Mouse (Mus musculus): ENCODE results near the gene Slc41a3. TPM values are rescaled to one million over a fixed set of nuclear protein-coding genes. Genes with fewer than 3 reads are reported as not detected.
A peak's percentile ranks its signal among the peaks of the same experiment; 100 is the strongest.

Gene Slc41a3
- polyA plus RNA-seq, 1 experiment, result 79.5 TPM

DNA sequence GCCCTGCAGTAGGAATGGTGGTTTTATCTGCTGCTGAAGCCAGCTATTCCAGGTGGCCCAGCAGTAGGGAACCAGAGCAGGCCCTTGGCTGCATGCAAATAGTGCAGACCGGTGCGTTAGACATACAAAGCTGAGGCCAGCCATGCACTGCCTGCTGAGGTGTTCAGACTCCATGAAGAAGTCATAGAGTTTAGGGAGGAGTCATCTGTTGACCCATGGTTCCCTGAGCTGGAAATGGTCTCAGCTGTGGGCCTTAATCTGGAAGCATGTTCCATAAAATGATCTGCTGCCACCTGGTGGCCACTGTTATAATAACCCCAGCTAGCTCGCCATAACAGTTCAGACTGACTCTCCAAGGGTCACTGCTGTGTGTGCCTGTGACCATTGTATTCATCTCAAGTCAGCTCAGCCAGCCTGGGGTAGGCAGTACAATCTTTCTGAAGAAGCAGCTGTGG lies 29.2 kb upstream of the Slc41a3 start:
- no peaks in the 10 kb centered on the region for H3K4me1 ChIP-seq (ENCODE audit: control insufficient read depth, insufficient read depth, low read length)
- no peaks in the 10 kb centered on the region for H3K27me3 ChIP-seq (ENCODE audit: control insufficient read depth, insufficient read depth, low read length)
- no peak overlapping the region for H3K4me3 ChIP-seq (ENCODE audit: control insufficient read depth, low read depth, low read length)
- H3K27ac ChIP-seq (ENCODE audit: control insufficient read depth, insufficient read depth, low read depth, low read length), result no peak overlapping the region
- TF ChIP-seq POLR2A (IDR thresholded peaks at IDR 0.05; ENCODE audit: control insufficient read depth, low read depth, low read length) (no peak), CTCF (IDR thresholded peaks at IDR 0.05; ENCODE audit: control insufficient read depth, insufficient read depth, insufficient replicate concordance, low read depth, low read length) (peak; percentile 52; the same call in 1 of the 2 replicates)
- no peaks in the 10 kb centered on the region for H3K36me3 ChIP-seq (ENCODE audit: control insufficient read depth, insufficient read depth, low read length)

DNA sequence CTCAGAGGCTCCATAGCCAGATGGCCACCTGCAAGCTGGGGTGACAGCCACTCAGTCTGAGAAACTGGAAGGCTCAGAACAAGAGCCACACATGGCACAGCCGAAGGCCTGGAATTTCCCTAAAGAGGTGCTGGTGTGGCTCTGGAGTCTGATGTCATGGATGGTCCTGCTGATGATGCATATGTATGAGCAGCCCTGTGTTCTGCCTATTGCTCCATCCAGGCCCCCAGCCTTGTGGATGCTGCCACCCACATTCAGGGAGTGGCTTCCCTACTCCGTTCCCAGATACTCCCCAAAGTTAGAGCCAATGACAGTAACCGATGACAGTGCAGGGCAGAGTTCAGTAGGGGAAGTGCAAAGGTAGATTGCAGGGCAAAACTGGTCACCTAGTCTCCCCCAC lies 26.4 kb upstream of the Slc41a3 start:
- Histone ChIP-seq H3K4me1 (ENCODE audit: control insufficient read depth, insufficient read depth, low read length) (no peaks in the 10 kb centered on the region; the same call in 1 of the 2 replicates), H3K36me3 (ENCODE audit: control insufficient read depth, insufficient read depth, low read length) (no peaks in the 10 kb centered on the region), H3K4me3 (ENCODE audit: control insufficient read depth, low read depth, low read length) (no peak overlapping the region), H3K27me3 (ENCODE audit: control insufficient read depth, insufficient read depth, low read length) (no peaks in the 10 kb centered on the region), H3K27ac (ENCODE audit: control insufficient read depth, insufficient read depth, low read depth, low read length) (no peak overlapping the region)
- TF ChIP-seq CTCF (IDR thresholded peaks at IDR 0.05; ENCODE audit: control insufficient read depth, insufficient read depth, insufficient replicate concordance, low read depth, low read length), result no peak

DNA sequence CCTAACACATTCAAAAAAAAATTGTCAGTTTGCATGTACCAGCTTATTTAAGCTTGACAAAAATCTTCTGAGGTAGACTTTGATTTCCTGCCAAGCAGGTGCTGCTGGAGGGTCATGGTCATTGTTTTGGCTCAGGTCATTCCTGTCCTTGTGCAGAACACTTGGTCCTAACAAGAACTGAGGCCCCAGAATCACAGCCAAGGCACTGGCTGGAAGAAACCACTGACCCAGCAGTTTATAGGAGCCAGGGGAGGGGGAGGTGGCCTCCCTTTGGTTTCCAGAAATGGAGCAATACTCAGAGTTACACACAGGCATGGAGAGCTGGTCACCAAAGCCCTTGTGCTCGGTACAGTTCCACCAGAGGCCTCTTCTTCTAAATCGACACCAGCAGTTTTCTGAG lies 22.2 kb upstream of the Slc41a3 start:
- Histone ChIP-seq H3K36me3 (ENCODE audit: control insufficient read depth, insufficient read depth, low read length) (no peaks in the 10 kb centered on the region), H3K4me1 (ENCODE audit: control insufficient read depth, insufficient read depth, low read length) (no peaks in the 10 kb centered on the region; the same call in 1 of the 2 replicates), H3K27me3 (ENCODE audit: control insufficient read depth, insufficient read depth, low read length) (no peaks in the 10 kb centered on the region), H3K4me3 (ENCODE audit: control insufficient read depth, low read depth, low read length) (no peak overlapping the region), H3K27ac (ENCODE audit: control insufficient read depth, insufficient read depth, low read depth, low read length) (no peak overlapping the region)
- TF ChIP-seq POLR2A (IDR thresholded peaks at IDR 0.05; ENCODE audit: control insufficient read depth, low read depth, low read length) (no peak), CTCF (IDR thresholded peaks at IDR 0.05; ENCODE audit: control insufficient read depth, insufficient read depth, insufficient replicate concordance, low read depth, low read length) (no peak)

DNA sequence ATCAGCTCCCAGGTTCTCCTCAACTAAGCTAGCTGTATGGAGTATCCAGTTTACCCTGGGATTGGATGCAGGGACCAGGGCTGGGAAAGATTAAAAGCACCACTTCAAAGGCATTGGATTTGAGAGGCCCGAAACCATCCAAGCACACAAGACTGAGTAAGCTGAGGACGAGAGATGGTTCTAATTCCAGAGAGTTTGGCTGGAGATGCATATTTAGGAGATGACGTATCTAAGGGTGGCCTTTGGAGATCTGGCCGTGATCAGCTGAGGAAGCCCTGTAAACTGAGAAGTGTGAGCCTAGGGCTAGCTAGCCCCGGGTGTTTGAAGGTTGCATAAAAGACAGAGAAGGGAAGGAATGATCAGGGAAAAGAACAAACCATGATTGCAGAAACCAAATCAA lies 16.4 kb upstream of the Slc41a3 start:
- TF ChIP-seq POLR2A (IDR thresholded peaks at IDR 0.05; ENCODE audit: control insufficient read depth, low read depth, low read length) (no peak), CTCF (IDR thresholded peaks at IDR 0.05; ENCODE audit: control insufficient read depth, insufficient read depth, insufficient replicate concordance, low read depth, low read length) (no peak)
- Histone ChIP-seq H3K27ac (ENCODE audit: control insufficient read depth, insufficient read depth, low read depth, low read length) (no peak overlapping the region), H3K27me3 (ENCODE audit: control insufficient read depth, insufficient read depth, low read length) (no peaks in the 10 kb centered on the region), H3K4me3 (ENCODE audit: control insufficient read depth, low read depth, low read length) (no peak overlapping the region), H3K4me1 (ENCODE audit: control insufficient read depth, insufficient read depth, low read length) (no peaks in the 10 kb centered on the region), H3K36me3 (ENCODE audit: control insufficient read depth, insufficient read depth, low read length) (no peaks in the 10 kb centered on the region)

DNA sequence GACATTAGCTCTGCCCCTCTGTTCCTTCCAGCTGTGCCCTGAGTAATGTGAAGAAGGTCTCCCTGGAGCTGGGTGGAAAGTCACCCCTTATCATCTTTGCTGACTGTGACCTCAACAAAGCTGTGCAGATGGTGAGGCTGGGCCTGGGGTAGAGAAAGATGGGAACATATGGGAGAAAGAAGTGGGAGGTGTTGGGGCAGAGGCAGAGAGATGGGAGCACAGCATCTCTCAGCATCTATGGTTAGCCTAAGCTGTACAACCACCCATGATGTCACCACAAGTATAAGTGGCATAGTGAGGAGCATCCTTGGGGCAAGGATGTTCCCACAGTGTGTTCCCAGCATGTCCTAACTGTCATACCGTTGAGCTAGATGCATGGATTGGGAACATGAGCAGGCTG lies 13.8 kb upstream of the Slc41a3 start:
- Histone ChIP-seq H3K4me1 (ENCODE audit: control insufficient read depth, insufficient read depth, low read length) (no peaks in the 10 kb centered on the region), H3K36me3 (ENCODE audit: control insufficient read depth, insufficient read depth, low read length) (no peaks in the 10 kb centered on the region), H3K27me3 (ENCODE audit: control insufficient read depth, insufficient read depth, low read length) (no peaks in the 10 kb centered on the region), H3K27ac (ENCODE audit: control insufficient read depth, insufficient read depth, low read depth, low read length) (no peak overlapping the region), H3K4me3 (ENCODE audit: control insufficient read depth, low read depth, low read length) (no peak overlapping the region)
- no peak for TF ChIP-seq POLR2A (IDR thresholded peaks at IDR 0.05; ENCODE audit: control insufficient read depth, low read depth, low read length)
- TF ChIP-seq CTCF (IDR thresholded peaks at IDR 0.05; ENCODE audit: control insufficient read depth, insufficient read depth, insufficient replicate concordance, low read depth, low read length), result no peak

DNA sequence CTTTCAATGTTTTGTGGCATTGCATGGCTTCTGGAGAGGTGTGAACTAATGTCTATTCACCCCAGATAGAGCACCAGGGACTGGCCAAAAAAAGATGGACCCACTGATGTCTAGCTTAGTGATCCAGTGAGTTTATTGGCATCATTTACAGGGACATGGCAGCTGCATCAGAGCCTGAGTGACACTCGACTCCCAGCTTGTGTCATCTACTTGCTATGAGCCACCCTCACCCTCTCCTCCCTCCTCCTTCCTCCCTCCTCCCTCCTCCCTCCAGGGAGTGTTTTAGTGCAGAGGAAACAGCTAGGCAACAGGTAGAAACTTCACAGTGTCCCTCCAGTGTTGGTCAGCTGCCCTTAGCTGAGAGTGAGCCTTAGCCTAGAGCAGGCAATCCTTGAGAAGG lies 9.6 kb upstream of the Slc41a3 start:
- TF ChIP-seq POLR2A (IDR thresholded peaks at IDR 0.05; ENCODE audit: control insufficient read depth, low read depth, low read length), result no peak
- no peak for TF ChIP-seq CTCF (IDR thresholded peaks at IDR 0.05; ENCODE audit: control insufficient read depth, insufficient read depth, insufficient replicate concordance, low read depth, low read length)
- H3K4me3 ChIP-seq (ENCODE audit: control insufficient read depth, low read depth, low read length), result no peak overlapping the region
- H3K36me3 ChIP-seq (ENCODE audit: control insufficient read depth, insufficient read depth, low read length), result no peaks in the 10 kb centered on the region
- no peak overlapping the region for H3K27ac ChIP-seq (ENCODE audit: control insufficient read depth, insufficient read depth, low read depth, low read length)
- H3K4me1 ChIP-seq (ENCODE audit: control insufficient read depth, insufficient read depth, low read length), result no peaks in the 10 kb centered on the region
- H3K27me3 ChIP-seq (ENCODE audit: control insufficient read depth, insufficient read depth, low read length), result no peaks in the 10 kb centered on the region

DNA sequence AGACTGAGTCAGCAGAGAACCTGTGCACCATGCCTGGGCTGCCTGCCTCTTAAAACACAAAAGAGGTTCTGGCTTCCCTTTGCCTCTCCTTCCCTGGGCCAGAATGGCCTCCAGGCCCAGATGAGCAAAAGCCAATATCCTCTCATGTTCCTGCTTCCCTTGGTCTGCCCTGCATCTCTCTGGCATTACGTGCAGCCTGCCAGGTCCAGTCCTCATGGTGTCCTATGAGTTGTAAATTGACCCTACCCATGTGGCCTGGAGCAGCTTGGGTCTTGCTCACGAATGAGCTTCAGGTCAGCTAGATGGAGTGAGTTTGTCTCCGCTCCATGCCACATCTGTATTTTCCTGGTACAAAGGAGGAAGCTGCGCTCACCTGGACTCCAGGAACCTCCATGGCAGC lies 7.5 kb upstream of the Slc41a3 start:
- no peaks in the 10 kb centered on the region for H3K36me3 ChIP-seq (ENCODE audit: control insufficient read depth, insufficient read depth, low read length)
- no peak overlapping the region for H3K27ac ChIP-seq (ENCODE audit: control insufficient read depth, insufficient read depth, low read depth, low read length)
- no peaks in the 10 kb centered on the region for H3K27me3 ChIP-seq (ENCODE audit: control insufficient read depth, insufficient read depth, low read length)
- H3K4me3 ChIP-seq (ENCODE audit: control insufficient read depth, low read depth, low read length), result peak overlapping the region; percentile 41
- no peak for TF ChIP-seq POLR2A (IDR thresholded peaks at IDR 0.05; ENCODE audit: control insufficient read depth, low read depth, low read length)
- no peak for TF ChIP-seq CTCF (IDR thresholded peaks at IDR 0.05; ENCODE audit: control insufficient read depth, insufficient read depth, insufficient replicate concordance, low read depth, low read length)
- no peaks in the 10 kb centered on the region; the same call in 1 of the 2 replicates for H3K4me1 ChIP-seq (ENCODE audit: control insufficient read depth, insufficient read depth, low read length)

DNA sequence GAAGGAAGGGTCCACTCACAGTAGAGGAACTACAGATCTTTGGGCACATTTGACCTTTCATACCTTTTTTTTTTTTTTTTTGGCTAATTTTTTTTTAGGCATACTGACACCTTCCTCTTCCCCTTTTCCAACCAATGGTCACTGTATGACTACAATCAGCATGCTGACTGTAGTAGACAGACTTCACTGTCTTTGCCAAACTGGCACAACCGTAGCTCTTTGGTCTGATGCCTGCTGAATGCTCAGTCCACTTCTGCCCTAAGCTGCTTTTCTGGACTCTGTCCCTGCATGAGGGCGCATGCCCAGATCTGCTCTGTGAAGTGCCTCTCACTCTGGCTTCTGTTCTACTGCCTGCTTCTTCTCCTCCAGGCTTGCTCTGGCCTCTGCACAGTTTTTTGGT lies 6.9 kb upstream of the Slc41a3 start:
- TF ChIP-seq CTCF (IDR thresholded peaks at IDR 0.05; ENCODE audit: control insufficient read depth, insufficient read depth, insufficient replicate concordance, low read depth, low read length) (no peak), POLR2A (IDR thresholded peaks at IDR 0.05; ENCODE audit: control insufficient read depth, low read depth, low read length) (no peak)
- H3K27me3 ChIP-seq (ENCODE audit: control insufficient read depth, insufficient read depth, low read length), result no peaks in the 10 kb centered on the region

More for the DNA sequence above, 6.9 kb upstream of the Slc41a3 start:
- no peak overlapping the region for H3K27ac ChIP-seq (ENCODE audit: control insufficient read depth, insufficient read depth, low read depth, low read length)
- no peaks in the 10 kb centered on the region; the same call in 1 of the 2 replicates for H3K4me1 ChIP-seq (ENCODE audit: control insufficient read depth, insufficient read depth, low read length)
- no peaks in the 10 kb centered on the region for H3K36me3 ChIP-seq (ENCODE audit: control insufficient read depth, insufficient read depth, low read length)
- peak overlapping the region; percentile 56 for H3K4me3 ChIP-seq (ENCODE audit: control insufficient read depth, low read depth, low read length)

Measured in testis, adult 2 months (tissue).